Mouse (Mus musculus) neural tube, embryonic 14.5 days (tissue): Measurements from ENCODE around the gene Oaz1. TPM values are rescaled to one million over a fixed set of nuclear protein-coding genes. Genes with fewer than 3 reads are reported as not detected.

ENCODE experiments used
- ATAC-seq: fragments of 200-750 bp; cut with Nextera tagmentation; 2 replicates; pipeline ENCODE4 v1.8.0; 2017; ENCODE audit warnings: low read depth, mild to moderate bottlenecking, moderate TSS enrichment, moderate library complexity
- H3K27ac ChIP-seq: fragments of 300-500 bp; sonication (generic); 2 replicates; pipeline ENCODE4 v1.5.1; 2014; ENCODE audit warnings: low read depth, mild to moderate bottlenecking, control low read depth, low read length, moderate library complexity, mixed read lengths
- H3K27me3 ChIP-seq: fragments of 300-500 bp; sonication (generic); 2 replicates; pipeline ENCODE4 v1.6.1; 2014; ENCODE audit warnings: low read length; ENCODE audit not compliant: control insufficient read depth, insufficient read depth
- H3K36me3 ChIP-seq: fragments of 300-500 bp; sonication (generic); 2 replicates; pipeline ENCODE4 v1.6.1; 2014; ENCODE audit warnings: low read length, mixed read lengths; ENCODE audit not compliant: control insufficient read depth, insufficient read depth
- H3K4me1 ChIP-seq: fragments of 300-500 bp; sonication (generic); 2 replicates; pipeline ENCODE4 v1.6.1; 2014; ENCODE audit warnings: low read length; ENCODE audit not compliant: control insufficient read depth, insufficient read depth
- H3K4me2 ChIP-seq: fragments of 300-500 bp; sonication (generic); 2 replicates; pipeline ENCODE4 v1.6.1; 2014; ENCODE audit warnings: mild to moderate bottlenecking, low read depth, low read length, control low read depth
- H3K4me3 ChIP-seq: fragments of 300-500 bp; sonication (generic); 2 replicates; pipeline ENCODE4 v1.5.1; 2014; ENCODE audit warnings: low read depth, low read length, control low read depth, mixed read lengths
- H3K9ac ChIP-seq: fragments of 300-500 bp; sonication (generic); replicated peaks from 2 replicates; pipeline ENCODE4 v1.6.1; 2014; ENCODE audit warnings: low read depth, mild to moderate bottlenecking, control low read depth, low read length, mixed read lengths
- H3K9me3 ChIP-seq: fragments of 300-500 bp; sonication (generic); 2 replicates; pipeline ENCODE4 v1.6.1; 2016; ENCODE audit warnings: low read length; ENCODE audit not compliant: control insufficient read depth
- WGBS: fragments of 180-500 bp; shearing (Covaris S2); extraction: QIAGEN DNeasy Blood & Tissue Kit; methylation state at CpG from one replicate; pipeline ENCODE4 v1.1.7; 2014; 5-methylcytosine and 5-hydroxymethylcytosine counted together
- polyA plus RNA-seq: library from polyadenylated mRNA; unstranded; fragments of >200 nt; fragmentation: Nextera tagmentation; extraction: Ambion mirVana; gene quantifications from 2 replicates; pipeline ENCODE4 v1.2.1, GENCODE M21; 2014

The Oaz1 gene
- polyA plus RNA-seq, 1 experiment from 2014 or later: 1,236 TPM

DNA sequence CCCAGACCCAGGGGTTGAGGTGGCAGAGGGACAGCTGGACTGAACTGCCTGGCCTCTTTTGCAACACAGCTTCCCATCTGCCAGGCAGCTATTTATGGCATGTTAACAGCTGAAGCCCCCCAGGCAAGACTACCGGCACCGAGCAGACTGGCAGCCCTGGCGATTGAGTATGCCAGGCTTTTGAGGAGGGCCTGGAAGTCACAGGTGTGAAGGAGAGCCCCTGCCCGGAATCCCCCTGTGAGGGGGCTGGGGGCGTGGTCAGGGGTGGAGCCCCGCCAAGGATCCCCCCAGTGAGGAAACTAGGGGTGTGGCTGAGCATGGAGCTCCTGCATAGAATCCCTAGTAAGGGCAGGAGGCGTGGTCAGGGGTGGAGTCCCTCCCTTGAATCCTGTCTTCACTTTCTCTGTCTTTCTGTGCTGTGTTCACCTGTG lies 10.5 kb downstream of the Oaz1 start:
- Histone ChIP-seq H3K27ac (no peak overlapping the region), H3K9me3 (no peaks in the 10 kb centered on the region), H3K4me2 (no peak overlapping the region), H3K27me3 (peaks cover 12% of the 10 kb centered on the region; the same call in 1 of the 2 replicates), H3K4me3 (no peak overlapping the region), H3K4me1 (0 out of 2 replicates have a peak, but pooled peaks cover 3% of the 10 kb centered on the region), H3K36me3 (0 out of 2 replicates have a peak, but pooled peaks cover 4% of the 10 kb centered on the region), H3K9ac (no peak overlapping the region)
- 42% methylated on average over 7 of the region's 7 CpGs for WGBS
- ATAC-seq: no peak

GRCm38 (mm10) chr10:80837827-80838226 lies 11.4 kb downstream of the Oaz1 start:
- Histone ChIP-seq H3K9ac (no peak overlapping the region), H3K4me2 (no peak overlapping the region), H3K4me1 (0 out of 2 replicates have a peak, but pooled peaks cover 3% of the 10 kb centered on the region), H3K27me3 (peaks cover 17% of the 10 kb centered on the region; the same call in 1 of the 2 replicates), H3K27ac (no peak overlapping the region), H3K4me3 (no peak overlapping the region), H3K9me3 (no peaks in the 10 kb centered on the region), H3K36me3 (0 out of 2 replicates have a peak, but pooled peaks cover 4% of the 10 kb centered on the region)
- 21% methylated on average over 2 of the region's 2 CpGs for WGBS
- ATAC-seq: no peak

DNA sequence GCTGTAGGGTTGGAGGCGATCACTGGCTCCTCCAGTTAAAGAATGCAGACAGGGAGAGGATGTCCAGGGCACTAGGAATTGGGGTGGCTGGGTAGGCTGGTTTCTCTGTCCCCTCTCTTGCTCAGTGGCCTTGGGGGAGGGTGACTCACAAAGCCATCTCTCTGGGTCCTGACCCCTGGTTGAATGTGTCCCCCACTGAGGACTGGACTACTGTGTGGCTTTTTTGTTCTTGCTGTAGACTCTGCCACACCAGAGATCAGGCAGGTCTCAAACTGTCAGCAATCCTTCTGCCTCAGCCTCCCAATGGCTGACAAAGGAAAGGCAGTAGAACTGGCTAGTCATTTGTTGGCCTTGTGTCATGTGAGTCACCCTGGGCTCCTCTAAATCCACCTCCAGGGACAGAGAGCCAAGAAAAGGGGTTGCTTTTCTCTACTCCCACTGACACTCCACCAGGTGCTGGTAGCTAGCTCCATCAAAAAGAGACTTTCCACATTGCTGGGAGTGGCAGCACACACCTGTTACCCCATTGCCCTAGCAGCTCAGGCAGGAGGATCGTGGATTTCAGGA lies 12.0 kb downstream of the Oaz1 start:
- 76% methylated on average over 2 of the region's 2 CpGs for WGBS
- no peak overlapping the region for H3K4me3 ChIP-seq
- H3K36me3 ChIP-seq: 0 out of 2 replicates have a peak, but pooled peaks cover 4% of the 10 kb centered on the region
- H3K4me2 ChIP-seq: no peak overlapping the region
- H3K27ac ChIP-seq: no peak overlapping the region
- 0 out of 2 replicates have a peak, but pooled peaks cover 3% of the 10 kb centered on the region for H3K4me1 ChIP-seq
- H3K9me3 ChIP-seq: no peaks in the 10 kb centered on the region
- H3K27me3 ChIP-seq: peaks cover 23% of the 10 kb centered on the region
- no peak overlapping the region for H3K9ac ChIP-seq
- ATAC-seq: no peak

- no peak overlapping the region for H3K4me2 ChIP-seq
- H3K4me3 ChIP-seq: no peak overlapping the region
- peaks cover 29% of the 10 kb centered on the region for H3K27me3 ChIP-seq
- no peak overlapping the region for H3K27ac ChIP-seq
- 0 out of 2 replicates have a peak, but pooled peaks cover 3% of the 10 kb centered on the region for H3K4me1 ChIP-seq
- WGBS: 65% methylated on average over 6 of the region's 6 CpGs
- 0 out of 2 replicates have a peak, but pooled peaks cover 3% of the 10 kb centered on the region for H3K36me3 ChIP-seq
- no peak for ATAC-seq
- no peaks in the 10 kb centered on the region for H3K9me3 ChIP-seq
- H3K9ac ChIP-seq: no peak overlapping the region
Measured at GRCm38 (mm10) chr10:80839848-80840247, 13.4 kb downstream of the Oaz1 start.

- no peak overlapping the region for H3K9ac ChIP-seq
- H3K27me3 ChIP-seq: peaks cover 28% of the 10 kb centered on the region
- H3K4me3 ChIP-seq: no peak overlapping the region
- H3K27ac ChIP-seq: no peak overlapping the region
- 70% methylated on average over 2 of the region's 2 CpGs for WGBS
- H3K9me3 ChIP-seq: no peaks in the 10 kb centered on the region
- H3K4me2 ChIP-seq: no peak overlapping the region
- H3K36me3 ChIP-seq: no peaks in the 10 kb centered on the region
- no peak for ATAC-seq
- no peaks in the 10 kb centered on the region for H3K4me1 ChIP-seq
Measured at GRCm38 (mm10) chr10:80841685-80842084, 15.2 kb downstream of the Oaz1 start.

- no peak overlapping the region for H3K4me2 ChIP-seq
- H3K27ac ChIP-seq: no peak overlapping the region
- no peaks in the 10 kb centered on the region for H3K4me1 ChIP-seq
- no peak overlapping the region for H3K4me3 ChIP-seq
- no peak for ATAC-seq
- no peak overlapping the region for H3K9ac ChIP-seq
- peaks cover 28% of the 10 kb centered on the region for H3K27me3 ChIP-seq
- 85% methylated on average over 15 of the region's 15 CpGs for WGBS
- no peaks in the 10 kb centered on the region for H3K9me3 ChIP-seq
- H3K36me3 ChIP-seq: no peaks in the 10 kb centered on the region
Measured at GRCm38 (mm10) chr10:80842334-80842733, 15.9 kb downstream of the Oaz1 start.

DNA sequence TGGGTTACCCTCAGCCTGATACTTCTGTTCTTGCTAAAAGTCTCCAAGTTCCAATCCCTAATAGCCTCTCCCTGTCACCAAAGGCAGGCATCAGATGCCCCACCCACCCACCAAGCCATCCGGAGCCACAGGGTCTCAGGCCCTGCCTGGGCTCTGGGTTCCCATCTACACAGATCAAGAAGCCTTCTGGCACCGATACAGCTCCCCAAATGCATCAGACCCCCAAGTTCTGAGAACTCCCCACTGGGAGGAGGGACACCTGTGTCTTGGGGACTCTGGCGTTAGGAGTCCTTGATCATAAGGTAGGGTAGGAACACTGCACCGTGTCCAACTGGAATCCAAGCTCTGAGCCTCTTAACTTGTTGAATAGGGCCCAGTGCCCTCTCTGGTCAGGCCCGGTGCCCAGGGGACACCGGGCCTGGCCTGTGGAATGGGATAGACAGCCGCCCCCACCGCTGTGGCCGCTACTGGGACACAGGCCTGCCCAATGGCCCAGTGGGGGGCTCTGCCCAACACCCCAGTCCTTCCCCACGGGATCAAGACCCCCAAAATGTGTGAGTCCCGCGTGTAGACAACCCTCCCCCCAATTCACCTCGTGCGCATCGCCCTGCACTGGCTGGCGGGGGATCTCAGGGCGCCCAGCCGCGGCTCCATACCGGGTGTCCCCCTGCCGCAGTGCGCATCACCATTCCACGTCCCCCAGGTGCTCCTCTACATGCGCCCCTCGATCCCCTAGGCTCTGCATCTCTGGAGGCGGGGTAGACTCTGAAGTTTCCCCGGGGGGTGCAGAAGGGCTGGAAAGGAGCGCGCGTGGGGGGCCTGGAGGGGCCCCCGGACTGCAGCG lies 16.9 kb downstream of the Oaz1 start:
- no peak overlapping the region for H3K27ac ChIP-seq
- peak; percentile 47; the same call in 1 of the 2 replicates for ATAC-seq
- no peaks in the 10 kb centered on the region for H3K4me1 ChIP-seq
- peaks cover 28% of the 10 kb centered on the region for H3K27me3 ChIP-seq
- no peaks in the 10 kb centered on the region for H3K36me3 ChIP-seq
- 10% methylated on average over 25 of the region's 32 CpGs for WGBS
- H3K9ac ChIP-seq: peak overlapping the region; percentile 66
- H3K4me2 ChIP-seq: peak overlapping the region; percentile 76
- no peaks in the 10 kb centered on the region for H3K9me3 ChIP-seq
- peak overlapping the region; percentile 46 for H3K4me3 ChIP-seq

GRCm38 (mm10) chr10:80843931-80844547 lies 17.6 kb downstream of the Oaz1 start, which contains the start of gene Lingo3:
Gene Lingo3 (minus strand): TSS chr10:80844039.
- no peak within 1 kb of the TSS for H3K27ac ChIP-seq
- WGBS: 9% methylated on average over 27 of the region's 51 CpGs

More at GRCm38 (mm10) chr10:80843931-80844547, 17.6 kb downstream of the Oaz1 start, which contains the start of gene Lingo3:
- Histone ChIP-seq H3K4me1 (no peaks in the 10 kb centered on the region), H3K9me3 (no peaks in the 10 kb centered on the region), H3K36me3 (no peaks in the 10 kb centered on the region), H3K9ac (peak within 1 kb of the TSS; percentile 66), H3K4me3 (peak within 1 kb of the TSS; percentile 46), H3K4me2 (peak within 1 kb of the TSS; percentile 76), H3K27me3 (peaks cover 28% of the 10 kb centered on the region)
- peak; percentile 67 for ATAC-seq
